Mouse (Mus musculus): ENCODE data around the gene Cenpf. TPM values are rescaled to one million over a fixed set of nuclear protein-coding genes. Genes with fewer than 3 reads are reported as not detected.
A peak's percentile ranks its signal among the peaks of the same experiment; 100 is the strongest.

The Cenpf gene
- polyA plus RNA-seq, 1 experiment from 2014 or later: 72.0 TPM

- Histone ChIP-seq H3K36me3 (peaks cover 7% of the 10 kb centered on the region), H3K9ac (peak overlapping the region; percentile 39), H3K4me1 (replicated peaks) (peaks cover 14% of the 10 kb centered on the region), H3K9me3 (no peaks in the 10 kb centered on the region), H3K27ac (no peak overlapping the region), H3K4me2 (replicated peaks) (peak overlapping the region; percentile 64), H3K4me3 (replicated peaks) (peak overlapping the region; percentile 80), H3K27me3 (replicated peaks) (no peaks in the 10 kb centered on the region)
- under 1% methylated on average over 15 of the region's 15 CpGs for WGBS
- ATAC-seq: peak; percentile 63; the same call in 1 of the 2 replicates
These were observed 483 bp upstream of the Cenpf start for GRCm38 (mm10) chr1:189688388-189688750.

DNA sequence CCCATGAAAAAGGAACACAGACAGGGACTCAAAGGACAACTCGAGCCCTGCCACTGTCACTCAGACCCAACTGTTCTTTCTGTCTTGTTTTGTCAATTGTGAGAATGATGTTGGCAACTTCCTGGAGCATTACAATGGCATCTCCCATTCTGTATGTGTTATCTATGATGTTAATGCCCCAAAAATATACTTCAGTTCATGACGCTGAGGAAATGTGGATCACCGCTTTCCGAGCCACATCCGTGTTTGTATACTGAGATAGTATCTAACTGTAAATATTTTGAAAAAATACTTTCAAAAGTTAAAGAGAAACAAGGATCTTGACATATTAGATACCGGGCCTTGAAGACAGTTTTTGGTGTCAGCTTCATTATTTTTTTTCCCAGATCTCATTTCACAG lies 1.9 kb downstream of the Cenpf start:
- Histone ChIP-seq H3K27me3 (replicated peaks) (no peaks in the 10 kb centered on the region), H3K27ac (no peak overlapping the region)
- WGBS: 73% methylated on average over 6 of the region's 6 CpGs

DNA sequence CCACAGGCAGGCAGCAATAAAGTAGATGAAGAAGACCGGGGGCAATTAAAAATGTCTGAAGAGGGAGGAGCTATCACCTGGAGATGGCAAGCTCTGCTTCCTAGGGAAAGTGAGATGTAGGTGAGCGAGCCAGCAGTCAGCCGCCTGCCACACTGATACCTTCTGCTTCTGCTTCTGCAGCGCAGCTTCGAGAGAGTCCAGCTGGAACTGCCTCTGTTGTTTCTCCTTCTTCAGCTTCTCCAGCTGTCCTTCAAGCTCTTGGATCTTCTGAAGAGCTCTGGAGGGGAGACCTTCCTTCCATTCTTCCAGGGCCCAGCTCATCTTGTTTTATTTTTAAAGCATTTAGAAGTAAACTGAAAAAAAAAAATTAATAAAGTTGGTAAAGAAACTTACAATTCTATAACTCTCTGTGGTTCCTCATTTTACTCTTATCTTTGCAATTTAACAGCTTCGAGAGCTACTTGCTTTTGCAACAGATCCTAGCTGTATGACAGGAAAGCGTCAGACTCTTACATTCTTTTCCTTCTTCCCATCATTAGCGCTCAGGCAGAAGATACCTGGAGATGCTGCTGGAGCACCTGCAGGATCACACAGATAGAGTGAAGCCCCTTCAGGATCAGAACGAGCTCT lies 3.0 kb downstream of the Cenpf start:
- Histone ChIP-seq H3K4me3 (replicated peaks) (no peak overlapping the region), H3K27me3 (replicated peaks) (no peaks in the 10 kb centered on the region), H3K4me1 (replicated peaks) (peaks cover 14% of the 10 kb centered on the region), H3K9me3 (no peaks in the 10 kb centered on the region), H3K36me3 (peaks cover 17% of the 10 kb centered on the region), H3K4me2 (replicated peaks) (no peak overlapping the region), H3K9ac (no peak overlapping the region), H3K27ac (no peak overlapping the region)
- no peak for ATAC-seq
- WGBS: 90% methylated on average over 9 of the region's 9 CpGs

More for the DNA sequence above, 1.9 kb downstream of the Cenpf start:
- no peaks in the 10 kb centered on the region for H3K9me3 ChIP-seq
- peak overlapping the region; percentile 81 for H3K4me2 ChIP-seq (replicated peaks)
- H3K4me3 ChIP-seq (replicated peaks): no peak overlapping the region
- peaks cover 14% of the 10 kb centered on the region for H3K4me1 ChIP-seq (replicated peaks)
- no peak overlapping the region for H3K9ac ChIP-seq
- ATAC-seq: no peak
- peaks cover 7% of the 10 kb centered on the region for H3K36me3 ChIP-seq

DNA sequence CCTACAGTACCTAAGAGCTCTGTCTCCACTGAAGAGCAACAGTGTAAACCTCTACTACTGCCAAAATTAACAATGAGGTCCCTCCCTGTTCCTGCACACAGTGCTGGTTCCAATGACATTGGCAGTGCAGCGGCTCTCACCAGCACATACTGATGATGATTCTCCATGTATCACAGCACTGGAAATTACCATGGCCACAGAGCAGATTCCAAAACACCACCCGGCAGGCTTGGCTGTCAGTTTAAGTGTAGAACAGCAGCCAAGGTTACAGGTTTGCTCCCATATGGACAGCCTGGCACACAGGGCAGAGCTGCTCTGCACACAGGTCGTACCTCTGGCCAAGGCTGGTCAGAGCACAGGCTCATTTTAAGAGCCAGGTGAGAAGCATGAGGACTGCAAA lies 8.3 kb downstream of the Cenpf start:
- Histone ChIP-seq H3K4me3 (replicated peaks) (no peak overlapping the region), H3K4me1 (replicated peaks) (no peaks in the 10 kb centered on the region), H3K36me3 (peaks cover 31% of the 10 kb centered on the region), H3K27me3 (replicated peaks) (no peaks in the 10 kb centered on the region), H3K9me3 (no peaks in the 10 kb centered on the region), H3K27ac (no peak overlapping the region), H3K4me2 (replicated peaks) (no peak overlapping the region), H3K9ac (no peak overlapping the region)
- 95% methylated on average over 3 of the region's 3 CpGs for WGBS
- ATAC-seq: no peak

GRCm38 (mm10) chr1:189675953-189676352 lies 11.9 kb downstream of the Cenpf start:
- no peak overlapping the region for H3K4me3 ChIP-seq (replicated peaks)
- no peak overlapping the region for H3K27ac ChIP-seq
- H3K27me3 ChIP-seq (replicated peaks): no peaks in the 10 kb centered on the region
- H3K9me3 ChIP-seq: no peaks in the 10 kb centered on the region
- ATAC-seq: no peak
- H3K9ac ChIP-seq: no peak overlapping the region
- H3K36me3 ChIP-seq: peaks cover 40% of the 10 kb centered on the region
- H3K4me2 ChIP-seq (replicated peaks): no peak overlapping the region
- no peaks in the 10 kb centered on the region for H3K4me1 ChIP-seq (replicated peaks)
- 89% methylated on average over 4 of the region's 4 CpGs for WGBS

- Histone ChIP-seq H3K36me3 (peaks cover 36% of the 10 kb centered on the region), H3K27me3 (replicated peaks) (no peaks in the 10 kb centered on the region), H3K9ac (no peak overlapping the region), H3K9me3 (no peaks in the 10 kb centered on the region), H3K27ac (no peak overlapping the region), H3K4me2 (replicated peaks) (no peak overlapping the region), H3K4me1 (replicated peaks) (no peaks in the 10 kb centered on the region), H3K4me3 (replicated peaks) (no peak overlapping the region)
- no peak for ATAC-seq
- WGBS: 87% methylated on average over 1 of the region's 1 CpGs
These were observed 12.5 kb downstream of the Cenpf start for GRCm38 (mm10) chr1:189675421-189675820.

DNA sequence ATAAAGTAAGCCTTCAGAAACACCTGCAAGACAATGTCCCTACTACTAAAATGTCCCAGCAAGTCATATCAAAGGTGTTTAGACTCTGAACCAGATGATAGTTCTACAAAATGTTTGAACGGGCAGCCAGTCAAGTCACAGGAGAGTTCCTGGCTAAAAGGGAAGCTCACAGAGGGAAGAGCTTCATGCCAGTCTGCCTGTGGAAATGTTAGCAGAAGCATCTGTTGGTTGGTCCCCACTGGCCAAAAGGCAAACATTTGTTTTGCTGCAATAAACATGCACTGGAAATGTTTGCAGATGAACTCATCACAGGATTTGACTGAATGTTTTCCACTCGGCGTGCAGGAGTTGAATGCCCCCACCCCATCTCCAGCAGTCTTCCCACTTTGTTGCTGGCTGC lies 21.9 kb downstream of the Cenpf start:
- no peak for ATAC-seq
- 0 out of 2 replicates have a peak, but pooled peaks cover 4% of the 10 kb centered on the region for H3K36me3 ChIP-seq
- 77% methylated on average over 3 of the region's 3 CpGs for WGBS

GRCm38 (mm10) chr1:189664873-189665144 lies 23.1 kb downstream of the Cenpf start:
- WGBS: 77% methylated on average over 4 of the region's 4 CpGs
- ATAC-seq: no peak
- H3K4me3 ChIP-seq (replicated peaks): no peak overlapping the region
- H3K4me2 ChIP-seq (replicated peaks): no peak overlapping the region
- no peak overlapping the region for H3K9ac ChIP-seq
- H3K27ac ChIP-seq: no peak overlapping the region
- H3K27me3 ChIP-seq (replicated peaks): no peaks in the 10 kb centered on the region
- no peaks in the 10 kb centered on the region for H3K4me1 ChIP-seq (replicated peaks)
- H3K36me3 ChIP-seq: no peaks in the 10 kb centered on the region
- no peaks in the 10 kb centered on the region for H3K9me3 ChIP-seq

More for the DNA sequence above, 21.9 kb downstream of the Cenpf start:
- no peaks in the 10 kb centered on the region for H3K27me3 ChIP-seq (replicated peaks)
- H3K4me3 ChIP-seq (replicated peaks): no peak overlapping the region
- no peaks in the 10 kb centered on the region for H3K4me1 ChIP-seq (replicated peaks)
- H3K9ac ChIP-seq: no peak overlapping the region
- no peaks in the 10 kb centered on the region for H3K9me3 ChIP-seq
- H3K27ac ChIP-seq: no peak overlapping the region
- H3K4me2 ChIP-seq (replicated peaks): no peak overlapping the region

- Histone ChIP-seq H3K4me3 (replicated peaks) (no peak overlapping the region), H3K4me1 (replicated peaks) (no peaks in the 10 kb centered on the region), H3K9me3 (no peaks in the 10 kb centered on the region), H3K27me3 (replicated peaks) (no peaks in the 10 kb centered on the region), H3K36me3 (no peaks in the 10 kb centered on the region), H3K4me2 (replicated peaks) (no peak overlapping the region), H3K9ac (no peak overlapping the region), H3K27ac (no peak overlapping the region)
- 89% methylated on average over 10 of the region's 10 CpGs for WGBS
- no peak for ATAC-seq
These were observed 23.6 kb downstream of the Cenpf start for GRCm38 (mm10) chr1:189664061-189664872.

DNA sequence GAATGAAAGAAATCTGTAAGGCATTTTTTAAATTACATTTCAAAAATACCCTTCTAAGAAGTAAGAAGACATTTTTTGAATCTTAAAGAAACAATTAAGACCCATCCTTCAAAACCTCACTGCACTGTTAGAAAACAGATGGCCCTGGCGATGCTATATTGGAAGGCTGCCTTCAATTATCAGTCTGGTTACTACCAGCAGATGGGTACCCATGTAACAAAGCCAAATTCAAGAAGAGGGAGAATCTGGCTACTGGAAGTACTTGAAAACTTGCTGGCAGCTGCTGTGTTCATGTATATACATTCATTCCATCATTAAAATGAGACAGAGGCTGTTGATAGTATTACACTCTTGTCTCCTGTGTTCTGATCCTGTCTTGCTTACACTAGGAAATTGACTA lies 24.4 kb downstream of the Cenpf start:
- Histone ChIP-seq H3K9ac (no peak overlapping the region), H3K4me3 (replicated peaks) (no peak overlapping the region), H3K9me3 (no peaks in the 10 kb centered on the region), H3K36me3 (peaks cover 8% of the 10 kb centered on the region), H3K4me2 (replicated peaks) (no peak overlapping the region), H3K27me3 (replicated peaks) (no peaks in the 10 kb centered on the region), H3K27ac (no peak overlapping the region), H3K4me1 (replicated peaks) (no peaks in the 10 kb centered on the region)
- ATAC-seq: no peak
- 79% methylated on average over 1 of the region's 1 CpGs for WGBS

DNA sequence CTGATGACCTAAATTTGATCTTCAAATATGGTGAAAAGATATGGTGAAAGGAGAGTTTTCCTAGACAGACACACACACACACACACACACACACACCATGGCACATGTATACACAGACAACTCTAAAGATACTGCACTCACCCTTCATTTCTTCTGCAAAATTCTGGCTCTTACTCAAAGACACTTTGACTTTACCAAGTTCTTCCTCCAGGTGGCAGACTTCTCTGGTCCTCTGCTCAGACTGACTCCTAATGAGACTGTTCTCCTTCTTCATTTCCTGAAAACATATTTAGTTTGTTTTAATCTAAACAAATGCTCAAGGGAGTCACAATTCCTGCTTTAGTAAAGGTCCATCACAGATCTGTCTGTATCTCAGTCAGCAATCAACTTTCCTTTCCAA lies 26.0 kb downstream of the Cenpf start:
- no peaks in the 10 kb centered on the region for H3K27me3 ChIP-seq (replicated peaks)
- no peak for ATAC-seq
- H3K4me2 ChIP-seq (replicated peaks): no peak overlapping the region
- no peak overlapping the region for H3K27ac ChIP-seq
- no peaks in the 10 kb centered on the region for H3K4me1 ChIP-seq (replicated peaks)
- H3K9ac ChIP-seq: no peak overlapping the region
- no peak overlapping the region for H3K4me3 ChIP-seq (replicated peaks)
- peaks cover 12% of the 10 kb centered on the region for H3K36me3 ChIP-seq
- H3K9me3 ChIP-seq: no peaks in the 10 kb centered on the region

- H3K4me3 ChIP-seq (replicated peaks): no peak overlapping the region
- no peak overlapping the region for H3K4me2 ChIP-seq (replicated peaks)
- H3K27ac ChIP-seq: no peak overlapping the region
- ATAC-seq: no peak
- H3K4me1 ChIP-seq (replicated peaks): no peaks in the 10 kb centered on the region
- no peaks in the 10 kb centered on the region for H3K9me3 ChIP-seq
- WGBS: 94% methylated on average over 8 of the region's 8 CpGs
- no peak overlapping the region for H3K9ac ChIP-seq
- H3K36me3 ChIP-seq: peaks cover 17% of the 10 kb centered on the region
- no peaks in the 10 kb centered on the region for H3K27me3 ChIP-seq (replicated peaks)
These were observed 30.5 kb downstream of the Cenpf start for GRCm38 (mm10) chr1:189657406-189657805.

GRCm38 (mm10) chr1:189653746-189654145 lies 34.1 kb downstream of the Cenpf start:
- Histone ChIP-seq H3K27me3 (replicated peaks) (no peaks in the 10 kb centered on the region), H3K9me3 (no peaks in the 10 kb centered on the region), H3K4me3 (replicated peaks) (no peak overlapping the region), H3K36me3 (peaks cover 30% of the 10 kb centered on the region), H3K4me1 (replicated peaks) (no peaks in the 10 kb centered on the region), H3K9ac (no peak overlapping the region), H3K4me2 (replicated peaks) (no peak overlapping the region), H3K27ac (no peak overlapping the region)
- no peak for ATAC-seq
- WGBS: 85% methylated on average over 3 of the region's 3 CpGs
